Mouse (Mus musculus) lung, adult 2 months (tissue): Measurements from ENCODE around the gene Fcnb. TPM values are rescaled to one million over a fixed set of nuclear protein-coding genes. Genes with fewer than 3 reads are reported as not detected.

Source experiments
- DNase-seq: peaks from one replicate; pipeline ENCODE4 v3.0.0; 2022
- H3K4me1 ChIP-seq: fragments of 200-500 bp; 2 replicates; pipeline ENCODE4 v1.6.1; 2011; ENCODE audit warnings: low read length; ENCODE audit not compliant: control insufficient read depth, insufficient read depth
- H3K4me3 ChIP-seq: fragments of 200-500 bp; replicated peaks from 2 replicates; pipeline ENCODE3; 2011; ENCODE audit warnings: low read depth, mild to moderate bottlenecking, control low read depth, low read length; ENCODE audit errors: extremely low read depth
- CTCF ChIP-seq: fragments of 200-500 bp; IDR thresholded peaks from 2 replicates; pipeline ENCODE4 v1.5.1; 2011; ENCODE audit warnings: mild to moderate bottlenecking, low read length, control low read depth; ENCODE audit not compliant: insufficient read depth
- POLR2A ChIP-seq: fragments of 200-500 bp; IDR thresholded peaks from 2 replicates; pipeline ENCODE4 v1.6.1; 2011; ENCODE audit warnings: low read depth, mild to moderate bottlenecking, control low read depth, low read length, borderline replicate concordance; ENCODE audit errors: extremely low read depth
- WGBS: fragments of 180-500 bp; shearing (Covaris S2); methylation state at CpG from one replicate; pipeline ENCODE4 v1.1.7; 2018; 5-methylcytosine and 5-hydroxymethylcytosine counted together
- polyA plus RNA-seq: library from polyadenylated mRNA; depleted of rRNA; stranded (reverse); fragments of >200 nt; gene quantifications from 2 replicates; pipeline ENCODE4 v1.2.3, GENCODE M21; 2012

The Fcnb gene
- polyA plus RNA-seq, 1 experiment, result 0.13 TPM

GRCm38 (mm10) chr2:28089095-28089494 is 4.4 kb upstream of the Fcnb start:
- H3K4me3 ChIP-seq, result no peak overlapping the region
- 47% methylated on average over 5 of the region's 5 CpGs for WGBS
- no peak for DNase-seq

GRCm38 (mm10) chr2:28086112-28086511 is 1.4 kb upstream of the Fcnb start:
- WGBS, result 74% methylated on average over 10 of the region's 10 CpGs
- H3K4me1 ChIP-seq, result no peaks in the 10 kb centered on the region; the same call in 1 of the 2 replicates
- DNase-seq, result no peak
- no peak for TF ChIP-seq CTCF
- no peak for TF ChIP-seq POLR2A
- no peak overlapping the region for H3K4me3 ChIP-seq

More at GRCm38 (mm10) chr2:28089095-28089494, 4.4 kb upstream of the Fcnb start:
- H3K4me1 ChIP-seq, result no peaks in the 10 kb centered on the region; the same call in 1 of the 2 replicates
- TF ChIP-seq POLR2A (no peak), CTCF (no peak)

GRCm38 (mm10) chr2:28075616-28076187 is 9.0 kb downstream of the Fcnb start:
- Histone ChIP-seq H3K4me3 (no peak overlapping the region), H3K4me1 (no peaks in the 10 kb centered on the region)
- DNase-seq, result no peak
- WGBS, result 82% methylated on average over 7 of the region's 7 CpGs
- TF ChIP-seq POLR2A, result no peak
- TF ChIP-seq CTCF, result no peak

- WGBS, result 81% methylated on average over 9 of the region's 9 CpGs
- TF ChIP-seq POLR2A (no peak), CTCF (no peak)
- no peak overlapping the region for H3K4me3 ChIP-seq
- H3K4me1 ChIP-seq, result no peaks in the 10 kb centered on the region
- no peak for DNase-seq
These were observed 16.2 kb downstream of the Fcnb start for GRCm38 (mm10) chr2:28068537-28068878.

GRCm38 (mm10) chr2:28067821-28068536 is 16.7 kb downstream of the Fcnb start:
- H3K4me3 ChIP-seq, result no peak overlapping the region
- no peak for TF ChIP-seq POLR2A
- TF ChIP-seq CTCF, result no peak
- 70% methylated on average over 2 of the region's 2 CpGs for WGBS
- DNase-seq, result no peak
- H3K4me1 ChIP-seq, result no peaks in the 10 kb centered on the region

GRCm38 (mm10) chr2:28067175-28067574 is 17.5 kb downstream of the Fcnb start:
- no peak for TF ChIP-seq CTCF
- TF ChIP-seq POLR2A, result no peak
- DNase-seq, result no peak
- WGBS, result 75% methylated on average over 6 of the region's 6 CpGs
- H3K4me1 ChIP-seq, result no peaks in the 10 kb centered on the region
- no peak overlapping the region for H3K4me3 ChIP-seq

GRCm38 (mm10) chr2:28066686-28067085 is 18.0 kb downstream of the Fcnb start:
- TF ChIP-seq POLR2A, result no peak
- no peak for TF ChIP-seq CTCF

GRCm38 (mm10) chr2:28065081-28065651 is 19.5 kb downstream of the Fcnb start:
- no peak for TF ChIP-seq CTCF
- TF ChIP-seq POLR2A, result no peak

More at GRCm38 (mm10) chr2:28066686-28067085, 18.0 kb downstream of the Fcnb start:
- no peak overlapping the region for H3K4me3 ChIP-seq
- H3K4me1 ChIP-seq, result no peaks in the 10 kb centered on the region
- no peak for DNase-seq
- 62% methylated on average over 5 of the region's 5 CpGs for WGBS

GRCm38 (mm10) chr2:28064339-28065080 is 20.2 kb downstream of the Fcnb start:
- no peaks in the 10 kb centered on the region for H3K4me1 ChIP-seq
- DNase-seq, result no peak

More at GRCm38 (mm10) chr2:28065081-28065651, 19.5 kb downstream of the Fcnb start:
- Histone ChIP-seq H3K4me3 (no peak overlapping the region), H3K4me1 (no peaks in the 10 kb centered on the region)
- 84% methylated on average over 5 of the region's 5 CpGs for WGBS
- no peak for DNase-seq

More at GRCm38 (mm10) chr2:28064339-28065080, 20.2 kb downstream of the Fcnb start:
- no peak for TF ChIP-seq CTCF
- no peak for TF ChIP-seq POLR2A
- no peak overlapping the region for H3K4me3 ChIP-seq
- 62% methylated on average over 7 of the region's 7 CpGs for WGBS
